Mouse (Mus musculus): ENCODE measurements around the gene Igflr1.

The Igflr1 gene

GRCm38 (mm10) chr7:30553810-30554584 lies 11.2 kb upstream of the Igflr1 start:
- DNase-seq (ENCODE audit: low spot score in 2 of 2), result no peak

GRCm38 (mm10) chr7:30556894-30557536 lies 8.2 kb upstream of the Igflr1 start:
- no peak for DNase-seq (ENCODE audit: low spot score in 2 of 2)

- DNase-seq (ENCODE audit: low spot score in 2 of 2), result no peak
Measured at GRCm38 (mm10) chr7:30557901-30558514, 7.2 kb upstream of the Igflr1 start.

GRCm38 (mm10) chr7:30558656-30559442 lies 6.4 kb upstream of the Igflr1 start:
- no peak for DNase-seq (ENCODE audit: low spot score in 2 of 2)

- peak; percentile 99 for DNase-seq (ENCODE audit: low spot score in 2 of 2)
Measured at GRCm38 (mm10) chr7:30559443-30559954, 5.7 kb upstream of the Igflr1 start, which contains the start of gene Lin37. TSS of gene Lin37 (minus strand) at chr7:30559838.

- DNase-seq (ENCODE audit: low spot score in 2 of 2), result no peak
Measured at GRCm38 (mm10) chr7:30560296-30560695, 4.9 kb upstream of the Igflr1 start.

- DNase-seq (ENCODE audit: low spot score in 2 of 2), result no peak
Measured at GRCm38 (mm10) chr7:30562526-30563116, 2.6 kb upstream of the Igflr1 start.

GRCm38 (mm10) chr7:30563117-30563905 lies 1.9 kb upstream of the Igflr1 start, which contains the start of the genes U2af1l4, Gm49396 and Psenen:
TSS of gene U2af1l4 (plus strand) at chr7:30563301.
TSS of gene Gm49396 (plus strand) at chr7:30563344.
TSS of gene Psenen (minus strand) at chr7:30563627.
- peak; percentile 93 to 96 for DNase-seq (ENCODE audit: low spot score in 2 of 2)

GRCm38 (mm10) chr7:30563906-30564280 lies 1.3 kb upstream of the Igflr1 start:
- DNase-seq (ENCODE audit: low spot score in 2 of 2), result no peak

- DNase-seq (ENCODE audit: low spot score in 2 of 2), result no peak
Measured at GRCm38 (mm10) chr7:30566033-30566432, 806 bp downstream of the Igflr1 start.

GRCm38 (mm10) chr7:30567555-30567954 lies 2.3 kb downstream of the Igflr1 start:
- DNase-seq (ENCODE audit: low spot score in 2 of 2), result no peak

- DNase-seq (ENCODE audit: low spot score in 2 of 2), result no peak
Measured at GRCm38 (mm10) chr7:30572389-30572788, 7.2 kb downstream of the Igflr1 start.

- no peak for DNase-seq (ENCODE audit: low spot score in 2 of 2)
Measured at GRCm38 (mm10) chr7:30572969-30573368, 7.7 kb downstream of the Igflr1 start.

GRCm38 (mm10) chr7:30579950-30580349 lies 14.7 kb downstream of the Igflr1 start:
- DNase-seq (ENCODE audit: low spot score in 2 of 2), result no peak

GRCm38 (mm10) chr7:30581547-30581946 lies 16.3 kb downstream of the Igflr1 start:
- no peak for DNase-seq (ENCODE audit: low spot score in 2 of 2)

- no peak for DNase-seq (ENCODE audit: low spot score in 2 of 2)
Measured at GRCm38 (mm10) chr7:30584339-30584738, 19.1 kb downstream of the Igflr1 start.

- DNase-seq (ENCODE audit: low spot score in 2 of 2), result no peak
Measured at GRCm38 (mm10) chr7:30585170-30585569, 19.9 kb downstream of the Igflr1 start.

GRCm38 (mm10) chr7:30586455-30587020 lies 21.3 kb downstream of the Igflr1 start:
- DNase-seq (ENCODE audit: low spot score in 2 of 2), result no peak

- no peak for DNase-seq (ENCODE audit: low spot score in 2 of 2)
Measured at GRCm38 (mm10) chr7:30587842-30588667, 22.8 kb downstream of the Igflr1 start.

All from right cerebral cortex, postnatal 36 days (tissue).